Mouse (Mus musculus) liver, embryonic 11.5 days (tissue): ENCODE measurements around the gene Iqcf4. TPM values are rescaled to one million over a fixed set of nuclear protein-coding genes. Genes with fewer than 3 reads are reported as not detected.
"Not testable (repeated sequence)": the region's sequence is repeated elsewhere in the genome, so short reads cannot be mapped to it uniquely, and the experiment has no call there.

Source experiments
- ATAC-seq: fragments of 200-750 bp; cut with Nextera tagmentation; replicated peaks from 2 replicates; pipeline ENCODE4 v1.8.0; 2017; ENCODE audit warnings: moderate number of reproducible peaks, mild to moderate bottlenecking, moderate TSS enrichment, moderate library complexity; ENCODE audit not compliant: low FRiP score
- DNase-seq: peaks from one replicate; pipeline ENCODE4 v3.0.0-alpha.2; 2017; ENCODE audit warnings: low spot score
- H3K27ac ChIP-seq: fragments of 300-500 bp; sonication (generic); 2 replicates; pipeline ENCODE4 v1.5.1; 2014; ENCODE audit warnings: mild to moderate bottlenecking, low read depth, low read length, control low read depth
- H3K27me3 ChIP-seq: fragments of 300-500 bp; sonication (generic); replicated peaks from 2 replicates; pipeline ENCODE4 v1.6.1; 2014; ENCODE audit warnings: low read length, mixed read lengths; ENCODE audit not compliant: control insufficient read depth, insufficient read depth
- H3K36me3 ChIP-seq: fragments of 300-500 bp; sonication (generic); 2 replicates; pipeline ENCODE4 v1.6.1; 2014; ENCODE audit warnings: mild to moderate bottlenecking, low read length, moderate library complexity, mixed read lengths; ENCODE audit not compliant: control insufficient read depth, insufficient read depth
- H3K4me1 ChIP-seq: fragments of 300-500 bp; sonication (generic); replicated peaks from 2 replicates; pipeline ENCODE4 v1.6.1; 2014; ENCODE audit warnings: low read length, mixed read lengths; ENCODE audit not compliant: control insufficient read depth, insufficient read depth
- H3K4me2 ChIP-seq: fragments of 300-500 bp; sonication (generic); 2 replicates; pipeline ENCODE4 v1.6.1; 2014; ENCODE audit warnings: mild to moderate bottlenecking, control low read depth, moderate library complexity
- H3K4me3 ChIP-seq: fragments of 300-500 bp; sonication (generic); 2 replicates; pipeline ENCODE4 v1.5.1; 2014; ENCODE audit warnings: low read depth, low read length, control low read depth
- H3K9ac ChIP-seq: fragments of 300-500 bp; sonication (generic); 2 replicates; pipeline ENCODE4 v1.6.1; 2014; ENCODE audit warnings: low read depth, low read length, control low read depth
- H3K9me3 ChIP-seq: fragments of 300-500 bp; sonication (generic); 2 replicates; pipeline ENCODE4 v1.6.1; 2016; ENCODE audit warnings: low read length, inconsistent platforms, mixed read lengths; ENCODE audit not compliant: control insufficient read depth
- WGBS: fragments of 180-500 bp; shearing (Covaris S2); extraction: QIAGEN DNeasy Blood & Tissue Kit; methylation state at CpG from one replicate; pipeline ENCODE4 v1.1.7; 2014; 5-methylcytosine and 5-hydroxymethylcytosine counted together
- polyA plus RNA-seq: library from polyadenylated mRNA; unstranded; fragments of >200 nt; fragmentation: Nextera tagmentation; extraction: Ambion mirVana; gene quantifications from 2 replicates; pipeline ENCODE4 v1.2.1, GENCODE M21; 2014

The Iqcf4 gene
- polyA plus RNA-seq, 1 experiment from 2014 or later: not detected

- WGBS: 21% methylated on average over 4 of the region's 4 CpGs
These were observed 24.6 kb upstream of the Iqcf4 start for GRCm38 (mm10) chr9:106595402-106595801.

GRCm38 (mm10) chr9:106592158-106592557 is 21.4 kb upstream of the Iqcf4 start:
- H3K4me1 ChIP-seq: no peaks in the 10 kb centered on the region
- 85% methylated on average over 5 of the region's 5 CpGs for WGBS
- H3K4me3 ChIP-seq: no peak overlapping the region
- H3K36me3 ChIP-seq: no peaks in the 10 kb centered on the region
- H3K9me3 ChIP-seq: no peaks in the 10 kb centered on the region
- no peaks in the 10 kb centered on the region for H3K27me3 ChIP-seq
- H3K27ac ChIP-seq: no peak overlapping the region
- ATAC-seq (no peak), DNase-seq (no peak)
- H3K9ac ChIP-seq: no peak overlapping the region
- H3K4me2 ChIP-seq: no peak overlapping the region

More at GRCm38 (mm10) chr9:106595402-106595801, 24.6 kb upstream of the Iqcf4 start:
- DNase-seq, H3K9ac ChIP-seq, H3K9me3 ChIP-seq, ATAC-seq, H3K27me3 ChIP-seq, H3K4me1 ChIP-seq, H3K4me2 ChIP-seq, H3K4me3 ChIP-seq, H3K36me3 ChIP-seq, H3K27ac ChIP-seq: not testable (repeated sequence)

GRCm38 (mm10) chr9:106582552-106582951 is 11.8 kb upstream of the Iqcf4 start:
- Histone ChIP-seq H3K4me1 (no peaks in the 10 kb centered on the region), H3K9me3 (no peaks in the 10 kb centered on the region), H3K4me2 (no peak overlapping the region), H3K36me3 (no peaks in the 10 kb centered on the region), H3K9ac (no peak overlapping the region), H3K27ac (no peak overlapping the region), H3K27me3 (no peaks in the 10 kb centered on the region), H3K4me3 (no peak overlapping the region)
- 64% methylated on average over 1 of the region's 1 CpGs for WGBS
- ATAC-seq (no peak), DNase-seq (no peak)

GRCm38 (mm10) chr9:106580016-106580415 is 9.2 kb upstream of the Iqcf4 start:
- H3K4me3 ChIP-seq: no peak overlapping the region
- no peak overlapping the region for H3K27ac ChIP-seq
- no peak overlapping the region for H3K9ac ChIP-seq
- H3K27me3 ChIP-seq: no peaks in the 10 kb centered on the region
- no peaks in the 10 kb centered on the region for H3K36me3 ChIP-seq
- no peaks in the 10 kb centered on the region for H3K9me3 ChIP-seq
- ATAC-seq: no peak
- 77% methylated on average over 7 of the region's 7 CpGs for WGBS
- no peak overlapping the region for H3K4me2 ChIP-seq
- no peaks in the 10 kb centered on the region for H3K4me1 ChIP-seq
- DNase-seq: no peak

GRCm38 (mm10) chr9:106576112-106576511 is 5.3 kb upstream of the Iqcf4 start:
- Histone ChIP-seq H3K27me3 (no peaks in the 10 kb centered on the region), H3K36me3 (no peaks in the 10 kb centered on the region), H3K9ac (no peak overlapping the region), H3K9me3 (no peaks in the 10 kb centered on the region), H3K4me3 (no peak overlapping the region), H3K4me2 (no peak overlapping the region), H3K4me1 (no peaks in the 10 kb centered on the region), H3K27ac (no peak overlapping the region)
- DNase-seq (no peak), ATAC-seq (no peak)
- 68% methylated on average over 2 of the region's 2 CpGs for WGBS

- Histone ChIP-seq H3K4me2 (no peak overlapping the region), H3K9me3 (no peaks in the 10 kb centered on the region), H3K4me3 (no peak overlapping the region), H3K27ac (no peak overlapping the region), H3K27me3 (no peaks in the 10 kb centered on the region), H3K36me3 (no peaks in the 10 kb centered on the region), H3K9ac (no peak overlapping the region), H3K4me1 (no peaks in the 10 kb centered on the region)
- 83% methylated on average over 5 of the region's 5 CpGs for WGBS
- DNase-seq: no peak
- no peak for ATAC-seq
These were observed 2.6 kb upstream of the Iqcf4 start for GRCm38 (mm10) chr9:106573366-106573765.

- no peak overlapping the region for H3K9ac ChIP-seq
- no peak for ATAC-seq
- no peak overlapping the region for H3K4me3 ChIP-seq
- no peaks in the 10 kb centered on the region for H3K27me3 ChIP-seq
- DNase-seq: no peak
- no peak overlapping the region for H3K27ac ChIP-seq
- H3K4me1 ChIP-seq: no peaks in the 10 kb centered on the region
- no peak overlapping the region for H3K4me2 ChIP-seq
- no peaks in the 10 kb centered on the region for H3K36me3 ChIP-seq
- WGBS: 75% methylated on average over 2 of the region's 2 CpGs
- H3K9me3 ChIP-seq: no peaks in the 10 kb centered on the region
These were observed 1.4 kb upstream of the Iqcf4 start for GRCm38 (mm10) chr9:106572186-106572585.

- 45% methylated on average over 11 of the region's 11 CpGs for WGBS
- Histone ChIP-seq H3K36me3 (no peaks in the 10 kb centered on the region), H3K4me2 (no peak overlapping the region), H3K9me3 (no peaks in the 10 kb centered on the region), H3K9ac (no peak overlapping the region), H3K4me1 (no peaks in the 10 kb centered on the region), H3K27me3 (no peaks in the 10 kb centered on the region), H3K4me3 (no peak overlapping the region), H3K27ac (no peak overlapping the region)
- DNase-seq: peak; percentile 34
- ATAC-seq: peak; percentile 56
These were observed 4.4 kb downstream of the Iqcf4 start for GRCm38 (mm10) chr9:106566437-106566836.

GRCm38 (mm10) chr9:106564025-106564424 is 6.8 kb downstream of the Iqcf4 start:
- no peak overlapping the region for H3K4me3 ChIP-seq
- no peaks in the 10 kb centered on the region for H3K9me3 ChIP-seq
- no peak for ATAC-seq
- no peak overlapping the region for H3K4me2 ChIP-seq
- DNase-seq: no peak
- no peaks in the 10 kb centered on the region for H3K4me1 ChIP-seq
- H3K36me3 ChIP-seq: no peaks in the 10 kb centered on the region
- WGBS: 74% methylated on average over 8 of the region's 8 CpGs
- no peak overlapping the region for H3K9ac ChIP-seq
- no peaks in the 10 kb centered on the region for H3K27me3 ChIP-seq
- no peak overlapping the region for H3K27ac ChIP-seq
